Mouse (Mus musculus) neural tube, embryonic 11.5 days (tissue): ENCODE results near the gene Lnx1. TPM values are rescaled to one million over a fixed set of nuclear protein-coding genes. Genes with fewer than 3 reads are reported as not detected.

Experiments used
- ATAC-seq: fragments of 200-750 bp; cut with Nextera tagmentation; 2 replicates; pipeline ENCODE4 v1.8.0; 2017; ENCODE audit warnings: moderate number of reproducible peaks, mild to moderate bottlenecking, moderate TSS enrichment, moderate library complexity; ENCODE audit not compliant: insufficient read depth, low FRiP score, low TSS enrichment
- DNase-seq: peaks from one replicate; pipeline ENCODE4 v3.0.0-alpha.2; 2015; ENCODE audit warnings: low spot score
- H3K27ac ChIP-seq: fragments of 300-500 bp; sonication (generic); 2 replicates; pipeline ENCODE4 v1.5.1; 2014; ENCODE audit warnings: low read depth, mild to moderate bottlenecking, low read length
- H3K27me3 ChIP-seq: fragments of 300-500 bp; sonication (generic); 2 replicates; pipeline ENCODE4 v1.6.1; 2014; ENCODE audit warnings: mild to moderate bottlenecking, low read length, mixed read lengths; ENCODE audit not compliant: control insufficient read depth, insufficient read depth
- H3K36me3 ChIP-seq: fragments of 300-500 bp; sonication (generic); 2 replicates; pipeline ENCODE4 v1.6.1; 2014; ENCODE audit warnings: mild to moderate bottlenecking, low read length, moderate library complexity, mixed read lengths; ENCODE audit not compliant: control insufficient read depth, insufficient read depth
- H3K4me1 ChIP-seq: fragments of 300-500 bp; sonication (generic); 2 replicates; pipeline ENCODE4 v1.6.1; 2014; ENCODE audit warnings: low read length, mixed read lengths; ENCODE audit not compliant: control insufficient read depth, insufficient read depth
- H3K4me2 ChIP-seq: fragments of 300-500 bp; sonication (generic); 2 replicates; pipeline ENCODE4 v1.6.1; 2014; ENCODE audit warnings: low read depth, mild to moderate bottlenecking, moderate library complexity
- H3K4me3 ChIP-seq: fragments of 300-500 bp; sonication (generic); 2 replicates; pipeline ENCODE4 v1.5.1; 2014; ENCODE audit warnings: low read depth, low read length
- H3K9ac ChIP-seq: fragments of 300-500 bp; sonication (generic); 2 replicates; pipeline ENCODE4 v1.6.1; 2014; ENCODE audit warnings: mild to moderate bottlenecking, low read length
- H3K9me3 ChIP-seq: fragments of 300-500 bp; sonication (generic); 2 replicates; pipeline ENCODE4 v1.6.1; 2016; ENCODE audit warnings: low read length; ENCODE audit not compliant: control insufficient read depth
- WGBS: fragments of 180-500 bp; shearing (Covaris S2); extraction: QIAGEN DNeasy Blood & Tissue Kit; methylation state at CpG from one replicate; pipeline ENCODE4 v1.1.7; 2014; 5-methylcytosine and 5-hydroxymethylcytosine counted together
- polyA plus RNA-seq: library from polyadenylated mRNA; unstranded; fragments of >200 nt; fragmentation: Nextera tagmentation; extraction: Ambion mirVana; gene quantifications from 2 replicates; pipeline ENCODE4 v1.2.1, GENCODE M21; 2014

Gene Lnx1
- polyA plus RNA-seq, 1 experiment from 2014 or later, result 0.13 TPM

GRCm38 (mm10) chr5:74692411-74693090 lies 10.2 kb downstream of the Lnx1 start:
- no peak for ATAC-seq
- Histone ChIP-seq H3K36me3 (no peaks in the 10 kb centered on the region), H3K4me3 (no peak overlapping the region), H3K27me3 (no peaks in the 10 kb centered on the region), H3K9ac (no peak overlapping the region), H3K4me2 (no peak overlapping the region), H3K27ac (no peak overlapping the region), H3K4me1 (no peaks in the 10 kb centered on the region), H3K9me3 (no peaks in the 10 kb centered on the region)
- DNase-seq, result no peak
- 86% methylated on average over 6 of the region's 6 CpGs for WGBS

GRCm38 (mm10) chr5:74688822-74689221 lies 13.9 kb downstream of the Lnx1 start:
- H3K27me3 ChIP-seq, result no peaks in the 10 kb centered on the region
- H3K36me3 ChIP-seq, result no peaks in the 10 kb centered on the region
- no peaks in the 10 kb centered on the region for H3K4me1 ChIP-seq
- no peak overlapping the region for H3K9ac ChIP-seq
- H3K4me3 ChIP-seq, result no peak overlapping the region
- no peak for DNase-seq
- H3K27ac ChIP-seq, result no peak overlapping the region
- no peaks in the 10 kb centered on the region for H3K9me3 ChIP-seq
- ATAC-seq, result no peak
- WGBS, result 93% methylated on average over 2 of the region's 2 CpGs
- no peak overlapping the region for H3K4me2 ChIP-seq

- no peak overlapping the region for H3K4me2 ChIP-seq
- no peaks in the 10 kb centered on the region for H3K27me3 ChIP-seq
- ATAC-seq, result no peak
- 82% methylated on average over 5 of the region's 5 CpGs for WGBS
- H3K9ac ChIP-seq, result no peak overlapping the region
- no peak overlapping the region for H3K4me3 ChIP-seq
- no peak for DNase-seq
- H3K4me1 ChIP-seq, result no peaks in the 10 kb centered on the region
- no peak overlapping the region for H3K27ac ChIP-seq
- H3K9me3 ChIP-seq, result no peaks in the 10 kb centered on the region
- H3K36me3 ChIP-seq, result no peaks in the 10 kb centered on the region
These were observed 17.8 kb downstream of the Lnx1 start for GRCm38 (mm10) chr5:74684944-74685343.

- ATAC-seq, result no peak
These were observed 18.9 kb downstream of the Lnx1 start for GRCm38 (mm10) chr5:74683832-74684231.

GRCm38 (mm10) chr5:74682735-74683134 lies 20.0 kb downstream of the Lnx1 start:
- no peaks in the 10 kb centered on the region for H3K9me3 ChIP-seq
- DNase-seq (no peak), ATAC-seq (no peak)
- H3K36me3 ChIP-seq, result no peaks in the 10 kb centered on the region
- no peak overlapping the region for H3K9ac ChIP-seq
- 0 out of 2 replicates have a peak, but pooled peaks cover 2% of the 10 kb centered on the region for H3K4me1 ChIP-seq
- H3K4me2 ChIP-seq, result no peak overlapping the region
- 100% methylated on average over 1 of the region's 1 CpGs for WGBS
- H3K27ac ChIP-seq, result no peak overlapping the region
- H3K27me3 ChIP-seq, result no peaks in the 10 kb centered on the region
- H3K4me3 ChIP-seq, result no peak overlapping the region

More at GRCm38 (mm10) chr5:74683832-74684231, 18.9 kb downstream of the Lnx1 start:
- Histone ChIP-seq H3K36me3 (no peaks in the 10 kb centered on the region), H3K4me1 (no peaks in the 10 kb centered on the region), H3K27me3 (no peaks in the 10 kb centered on the region), H3K9ac (no peak overlapping the region), H3K9me3 (no peaks in the 10 kb centered on the region), H3K27ac (no peak overlapping the region), H3K4me3 (no peak overlapping the region), H3K4me2 (no peak overlapping the region)
- no peak for DNase-seq
- 80% methylated on average over 2 of the region's 2 CpGs for WGBS

- Histone ChIP-seq H3K4me1 (0 out of 2 replicates have a peak, but pooled peaks cover 2% of the 10 kb centered on the region), H3K4me3 (no peak overlapping the region), H3K27ac (no peak overlapping the region), H3K27me3 (no peaks in the 10 kb centered on the region), H3K4me2 (no peak overlapping the region), H3K36me3 (no peaks in the 10 kb centered on the region), H3K9ac (no peak overlapping the region), H3K9me3 (no peaks in the 10 kb centered on the region)
- ATAC-seq (no peak), DNase-seq (no peak)
- WGBS, result 71% methylated on average over 7 of the region's 7 CpGs
These were observed 23.1 kb downstream of the Lnx1 start for GRCm38 (mm10) chr5:74679631-74680030.

GRCm38 (mm10) chr5:74678693-74679092 lies 24.0 kb downstream of the Lnx1 start:
- Histone ChIP-seq H3K4me2 (no peak overlapping the region), H3K9me3 (no peaks in the 10 kb centered on the region), H3K27me3 (no peaks in the 10 kb centered on the region), H3K4me1 (0 out of 2 replicates have a peak, but pooled peaks cover 2% of the 10 kb centered on the region), H3K4me3 (no peak overlapping the region), H3K27ac (no peak overlapping the region), H3K36me3 (no peaks in the 10 kb centered on the region), H3K9ac (no peak overlapping the region)
- DNase-seq (no peak), ATAC-seq (no peak)
- WGBS, result 94% methylated on average over 5 of the region's 5 CpGs

GRCm38 (mm10) chr5:74677399-74678338 lies 25.0 kb downstream of the Lnx1 start:
- H3K4me1 ChIP-seq, result 0 out of 2 replicates have a peak, but pooled peaks cover 2% of the 10 kb centered on the region

More at GRCm38 (mm10) chr5:74677399-74678338, 25.0 kb downstream of the Lnx1 start:
- ATAC-seq (no peak; the same call in 1 of the 2 replicates), DNase-seq (no peak)
- Histone ChIP-seq H3K36me3 (no peaks in the 10 kb centered on the region), H3K4me3 (no peak overlapping the region), H3K27me3 (no peaks in the 10 kb centered on the region), H3K4me2 (no peak overlapping the region), H3K9ac (no peak overlapping the region), H3K27ac (no peak overlapping the region), H3K9me3 (no peaks in the 10 kb centered on the region)
- WGBS, result 79% methylated on average over 19 of the region's 19 CpGs
